Mouse (Mus musculus): Measurements from ENCODE around the gene Rufy3.
A peak's percentile ranks its signal among the peaks of the same experiment; 100 is the strongest.

The Rufy3 gene

GRCm38 (mm10) chr5:88575506-88576338, 10.9 kb downstream of the Rufy3 start:
- DNase-seq (ENCODE audit: low spot score) = no peak

GRCm38 (mm10) chr5:88580681-88581080, 15.8 kb downstream of the Rufy3 start:
- no peak for DNase-seq (ENCODE audit: low spot score)

GRCm38 (mm10) chr5:88581343-88581742, 16.5 kb downstream of the Rufy3 start:
- no peak for DNase-seq (ENCODE audit: low spot score)

DNA sequence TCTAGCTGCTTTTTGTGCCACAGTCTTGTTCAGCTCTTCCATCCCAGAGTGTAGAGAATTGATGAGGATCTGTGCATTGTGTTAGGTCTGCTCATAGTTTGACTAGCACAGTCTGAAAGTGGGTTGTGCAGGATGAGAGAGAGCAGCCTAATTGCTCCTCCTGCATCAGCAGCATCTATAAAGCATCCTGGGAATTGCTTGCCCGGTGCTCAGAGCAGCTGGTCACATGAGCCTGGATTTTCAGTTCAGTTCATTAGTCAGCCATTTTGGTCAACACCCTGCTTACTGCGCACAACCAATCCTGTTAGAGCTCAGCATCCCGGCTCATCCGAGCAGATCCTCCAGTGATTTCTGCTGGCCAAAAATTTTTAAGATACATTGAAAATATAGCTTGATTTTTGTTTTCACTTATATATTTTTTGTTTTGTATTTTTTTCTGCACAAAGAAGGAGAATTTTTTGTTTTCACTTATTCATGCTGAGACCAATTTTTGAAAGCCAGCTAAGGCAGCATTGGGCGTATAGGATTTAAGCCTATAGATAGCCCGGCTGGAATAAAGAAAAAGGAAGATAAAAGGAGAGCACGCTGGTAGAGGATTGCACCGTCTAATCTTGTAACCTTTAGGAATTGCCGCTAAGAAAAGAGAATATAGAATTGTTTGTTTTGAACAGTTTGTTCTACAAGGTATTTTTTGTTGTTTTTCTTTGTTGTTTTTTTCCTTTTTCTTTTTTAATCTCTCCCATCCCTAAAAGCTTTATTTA, 18.6 kb downstream of the Rufy3 start:
- DNase-seq (ENCODE audit: low spot score) = no peak

DNA sequence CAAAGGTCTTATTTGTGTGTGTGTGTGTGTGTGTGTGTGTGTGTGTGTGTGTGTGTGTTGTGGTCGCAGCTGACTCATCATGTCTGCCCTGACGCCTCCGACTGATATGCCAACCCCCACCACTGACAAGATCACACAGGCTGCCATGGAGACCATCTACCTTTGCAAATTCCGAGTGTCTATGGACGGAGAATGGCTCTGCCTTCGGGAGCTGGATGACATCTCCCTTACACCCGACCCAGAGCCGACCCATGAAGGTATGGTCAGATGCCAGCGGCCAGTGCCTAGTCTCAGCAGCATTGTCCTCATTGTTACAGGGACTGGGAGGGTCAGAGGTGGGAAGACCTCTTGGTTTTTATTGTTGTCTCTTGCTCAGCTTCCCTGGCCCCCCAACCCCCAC, 19.2 kb downstream of the Rufy3 start:
- DNase-seq (ENCODE audit: low spot score) = no peak

GRCm38 (mm10) chr5:88586407-88587174, 21.8 kb downstream of the Rufy3 start:
- DNase-seq (ENCODE audit: low spot score) = no peak

GRCm38 (mm10) chr5:88587211-88587934, 22.5 kb downstream of the Rufy3 start:
- no peak for DNase-seq (ENCODE audit: low spot score)

GRCm38 (mm10) chr5:88588481-88588880, 23.6 kb downstream of the Rufy3 start:
- no peak for DNase-seq (ENCODE audit: low spot score)

GRCm38 (mm10) chr5:88593421-88594172, 28.8 kb downstream of the Rufy3 start:
- no peak for DNase-seq (ENCODE audit: low spot score)

GRCm38 (mm10) chr5:88594173-88594569, 29.3 kb downstream of the Rufy3 start:
- no peak for DNase-seq (ENCODE audit: low spot score)

GRCm38 (mm10) chr5:88595537-88596455, 31.0 kb downstream of the Rufy3 start:
- no peak for DNase-seq (ENCODE audit: low spot score)

DNA sequence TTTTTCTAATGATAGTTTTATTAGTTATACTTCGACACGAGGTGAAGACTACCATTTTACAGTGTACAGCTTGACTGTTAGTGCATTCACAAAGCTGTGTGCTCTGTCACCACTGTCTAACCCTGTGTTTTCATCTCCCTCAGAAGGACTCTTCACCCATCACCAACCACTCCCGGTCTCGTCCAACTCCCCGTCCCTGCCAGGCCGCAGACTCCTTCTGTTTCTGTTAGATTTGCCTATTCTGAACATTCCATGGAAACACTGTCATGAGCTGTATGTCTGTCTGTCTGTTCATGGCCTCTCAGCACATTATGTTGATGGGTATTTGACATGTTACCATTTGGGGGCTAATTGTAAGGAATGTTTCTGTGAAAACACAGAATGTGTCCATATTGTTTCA, 34.1 kb downstream of the Rufy3 start:
- DNase-seq (ENCODE audit: low spot score) = no peak

GRCm38 (mm10) chr5:88602030-88602429, 37.2 kb downstream of the Rufy3 start:
- DNase-seq (ENCODE audit: low spot score) = no peak

GRCm38 (mm10) chr5:88602713-88603112, 37.9 kb downstream of the Rufy3 start:
- DNase-seq (ENCODE audit: low spot score) = no peak

- DNase-seq (ENCODE audit: low spot score) = no peak
These were observed 39.2 kb downstream of the Rufy3 start for GRCm38 (mm10) chr5:88604046-88604445.

DNA sequence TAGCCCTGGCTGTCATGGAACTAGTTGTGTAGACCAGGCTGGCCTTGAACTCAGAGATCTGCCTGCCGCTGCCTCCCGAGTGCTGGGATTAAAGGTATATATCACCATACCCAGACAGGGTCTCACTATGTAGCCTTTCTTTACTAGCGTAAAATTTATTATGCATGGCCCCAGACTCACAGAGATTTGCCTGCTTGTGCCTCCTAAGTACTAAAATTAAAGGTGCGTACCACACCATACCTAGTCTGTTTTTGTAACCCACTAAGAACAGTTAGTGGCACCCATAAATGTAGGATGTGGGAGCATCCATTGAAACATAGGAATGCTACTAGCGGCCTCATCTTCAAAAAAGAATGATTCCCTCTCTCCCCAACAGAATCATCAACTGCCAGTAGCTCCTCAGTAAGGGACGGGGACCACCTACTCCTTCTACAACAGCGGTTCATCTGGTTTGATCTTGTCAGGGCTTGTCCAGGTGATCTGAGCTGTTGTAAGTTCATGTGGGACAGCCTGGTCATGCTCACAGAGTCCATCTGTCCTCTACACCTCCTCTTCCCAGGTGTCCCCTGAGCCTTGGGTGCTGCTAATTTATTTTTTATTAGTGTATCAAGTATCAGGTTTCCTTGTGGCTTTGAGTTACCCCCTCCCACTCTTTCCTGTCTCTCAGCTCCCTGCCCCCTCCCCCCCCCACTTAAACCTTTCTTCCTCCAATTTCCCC, 40.0 kb downstream of the Rufy3 start:
- DNase-seq (ENCODE audit: low spot score) = no peak

DNA sequence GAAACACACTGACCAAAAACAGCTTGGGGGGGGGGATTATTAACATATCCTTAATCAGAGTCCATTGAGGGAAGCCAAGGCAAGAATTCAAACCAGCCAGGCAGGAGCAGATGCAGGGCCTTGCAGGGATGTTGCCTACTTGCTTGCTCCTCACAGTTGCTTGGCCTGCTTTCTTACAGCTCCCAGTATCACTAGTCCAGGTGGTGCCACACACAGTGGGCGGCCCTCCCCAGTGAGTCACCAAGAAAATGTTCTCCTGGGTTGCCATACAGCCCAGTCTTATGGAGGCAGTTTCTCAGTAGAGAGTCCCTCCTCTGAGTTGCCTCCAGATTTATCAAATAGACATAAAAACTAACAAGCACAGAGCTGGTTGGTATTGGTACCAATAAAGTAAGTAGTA, 49.3 kb downstream of the Rufy3 start:
- DNase-seq (ENCODE audit: low spot score) = no peak

- DNase-seq (ENCODE audit: low spot score) = no peak
These were observed 52.1 kb downstream of the Rufy3 start for GRCm38 (mm10) chr5:88616988-88617387.

DNA sequence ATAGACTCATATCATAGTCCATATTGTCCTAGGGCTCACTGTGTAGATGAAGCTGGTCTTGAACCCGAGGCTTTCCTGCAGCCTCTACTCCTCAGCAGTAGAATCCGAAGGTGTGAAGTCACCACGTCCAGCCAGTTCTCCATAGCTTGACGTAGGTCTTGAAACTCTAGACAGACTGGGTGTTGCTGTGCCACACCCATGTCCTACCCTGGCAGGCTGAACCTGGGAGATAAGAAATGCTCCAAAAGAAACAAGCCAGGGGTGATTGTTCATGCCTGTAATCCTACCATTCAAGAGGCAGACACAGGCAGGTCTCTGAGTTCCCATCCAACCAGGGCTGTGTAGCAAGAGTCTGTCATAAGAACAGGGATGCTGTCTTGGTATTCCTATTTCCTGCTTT, 62.7 kb downstream of the Rufy3 start:
- peak; percentile 15 for DNase-seq (ENCODE audit: low spot score)

Data from spleen, adult 12 weeks (tissue).